Mouse (Mus musculus): ENCODE results near the gene Dync1i2. TPM values are rescaled to one million over a fixed set of nuclear protein-coding genes. Genes with fewer than 3 reads are reported as not detected.

Dync1i2 gene
- polyA plus RNA-seq, 1 experiment, result 130 TPM

DNA sequence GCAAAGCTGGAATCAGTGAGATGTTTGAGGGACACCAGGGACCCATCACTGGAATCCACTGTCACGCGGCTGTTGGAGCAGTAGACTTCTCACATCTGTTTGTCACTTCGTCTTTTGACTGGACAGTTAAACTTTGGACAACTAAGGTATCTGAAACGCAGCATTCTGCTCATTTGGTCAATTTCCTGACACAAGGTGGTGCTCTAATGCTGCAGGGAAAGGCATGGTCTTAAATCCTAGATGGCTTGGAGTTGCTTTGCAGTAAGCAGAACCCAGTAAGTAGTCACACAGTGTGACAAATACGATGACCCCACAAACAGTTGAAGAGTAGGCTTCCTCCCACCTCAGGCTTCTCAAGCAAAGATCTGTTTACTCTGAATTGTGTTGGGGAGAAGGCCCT, 39.3 kb downstream of the Dync1i2 start:
- H3K4me3 ChIP-seq (replicated peaks; ENCODE audit: insufficient read depth, low read depth, low read length), result no peak overlapping the region
- no peak overlapping the region for H3K27ac ChIP-seq (ENCODE audit: insufficient read depth, low read length)
- H3K27me3 ChIP-seq (ENCODE audit: control insufficient read depth, insufficient read depth, low read length), result no peaks in the 10 kb centered on the region
- no peak for DNase-seq
- WGBS, result 62% methylated on average over 5 of the region's 5 CpGs
- H3K4me1 ChIP-seq (ENCODE audit: control insufficient read depth, insufficient read depth, low read length), result no peaks in the 10 kb centered on the region; the same call in 1 of the 2 replicates
- TF ChIP-seq CTCF (IDR thresholded peaks at IDR 0.05; ENCODE audit: borderline replicate concordance, insufficient read depth, low read depth, low read length), result no peak
- no peak for TF ChIP-seq POLR2A (IDR thresholded peaks at IDR 0.05; ENCODE audit: borderline replicate concordance, insufficient read depth, low read length)

DNA sequence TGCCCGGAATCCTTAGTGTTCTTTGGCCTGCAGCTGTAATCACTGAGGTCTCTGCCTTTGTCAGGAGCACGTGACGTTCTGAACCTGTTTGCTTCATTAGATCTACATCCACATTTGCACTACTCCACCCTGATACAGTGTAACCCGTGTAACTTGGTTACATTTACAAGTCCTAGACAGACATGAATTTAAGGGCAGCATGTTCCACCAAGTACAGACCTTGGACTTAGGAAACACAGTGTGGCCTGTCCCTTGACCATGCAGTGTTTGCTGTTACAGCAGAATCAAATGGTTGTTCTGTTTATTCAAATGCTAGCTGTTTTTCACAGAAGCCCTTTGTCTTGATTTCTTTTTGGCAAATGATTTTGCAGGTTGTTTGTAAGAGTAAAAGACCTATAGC, 43.3 kb downstream of the Dync1i2 start:
- Histone ChIP-seq H3K27ac (ENCODE audit: insufficient read depth, low read length) (no peak overlapping the region), H3K4me3 (replicated peaks; ENCODE audit: insufficient read depth, low read depth, low read length) (no peak overlapping the region), H3K4me1 (ENCODE audit: control insufficient read depth, insufficient read depth, low read length) (no peaks in the 10 kb centered on the region), H3K27me3 (ENCODE audit: control insufficient read depth, insufficient read depth, low read length) (no peaks in the 10 kb centered on the region)
- TF ChIP-seq POLR2A (IDR thresholded peaks at IDR 0.05; ENCODE audit: borderline replicate concordance, insufficient read depth, low read length) (no peak), CTCF (IDR thresholded peaks at IDR 0.05; ENCODE audit: borderline replicate concordance, insufficient read depth, low read depth, low read length) (no peak)
- 79% methylated on average over 4 of the region's 4 CpGs for WGBS
- DNase-seq, result no peak

DNA sequence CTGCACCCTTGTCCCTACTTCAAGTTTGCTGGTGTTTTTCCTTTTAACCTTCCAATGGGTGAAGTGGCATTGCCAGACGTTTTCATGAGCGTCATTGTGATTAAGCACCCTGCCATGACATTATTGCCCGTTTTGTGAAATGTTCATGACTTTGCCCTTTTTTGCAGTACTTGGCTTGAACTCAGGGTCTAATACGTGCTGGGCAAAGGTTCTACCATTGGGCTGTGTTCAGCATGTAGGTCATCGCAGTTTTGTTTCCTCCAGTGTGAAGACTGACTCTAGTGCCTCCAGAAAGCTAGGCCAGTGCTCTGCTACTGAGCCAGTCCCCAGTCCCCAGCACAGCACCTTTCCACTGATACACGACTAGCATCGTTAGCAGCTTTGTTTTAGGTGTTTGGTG, 45.1 kb downstream of the Dync1i2 start:
- WGBS, result 76% methylated on average over 7 of the region's 7 CpGs
- no peak overlapping the region for H3K27ac ChIP-seq (ENCODE audit: insufficient read depth, low read length)
- H3K4me1 ChIP-seq (ENCODE audit: control insufficient read depth, insufficient read depth, low read length), result no peaks in the 10 kb centered on the region
- no peak overlapping the region for H3K4me3 ChIP-seq (replicated peaks; ENCODE audit: insufficient read depth, low read depth, low read length)
- no peak for DNase-seq
- TF ChIP-seq CTCF (IDR thresholded peaks at IDR 0.05; ENCODE audit: borderline replicate concordance, insufficient read depth, low read depth, low read length), result no peak
- TF ChIP-seq POLR2A (IDR thresholded peaks at IDR 0.05; ENCODE audit: borderline replicate concordance, insufficient read depth, low read length), result no peak
- H3K27me3 ChIP-seq (ENCODE audit: control insufficient read depth, insufficient read depth, low read length), result no peaks in the 10 kb centered on the region

DNA sequence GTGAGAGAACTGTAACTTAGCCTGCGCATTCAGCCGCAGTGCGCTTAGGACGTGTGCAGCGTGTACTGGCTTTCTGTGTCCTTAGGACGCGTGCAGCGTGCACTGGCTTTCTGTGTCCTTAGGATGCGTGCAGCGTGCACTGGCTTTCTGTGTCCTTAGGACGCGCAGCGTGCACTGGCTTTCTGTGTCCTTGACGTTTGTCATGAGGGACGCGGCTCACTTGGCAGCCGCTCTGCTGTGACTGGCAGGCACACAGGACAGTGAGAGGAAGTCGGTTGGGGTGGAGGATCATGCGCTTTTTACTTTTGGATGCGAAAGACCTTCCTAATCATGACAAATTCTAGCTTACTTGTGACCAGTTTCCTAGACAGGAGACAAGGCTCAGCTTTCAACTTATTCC, 53.1 kb downstream of the Dync1i2 start:
- no peak for DNase-seq
- no peak overlapping the region for H3K27ac ChIP-seq (ENCODE audit: insufficient read depth, low read length)
- no peaks in the 10 kb centered on the region for H3K27me3 ChIP-seq (ENCODE audit: control insufficient read depth, insufficient read depth, low read length)
- WGBS, result 70% methylated on average over 20 of the region's 20 CpGs
- no peak overlapping the region for H3K4me3 ChIP-seq (replicated peaks; ENCODE audit: insufficient read depth, low read depth, low read length)
- peaks cover 3% of the 10 kb centered on the region; the same call in 1 of the 2 replicates for H3K4me1 ChIP-seq (ENCODE audit: control insufficient read depth, insufficient read depth, low read length)
- no peak for TF ChIP-seq CTCF (IDR thresholded peaks at IDR 0.05; ENCODE audit: borderline replicate concordance, insufficient read depth, low read depth, low read length)
- no peak for TF ChIP-seq POLR2A (IDR thresholded peaks at IDR 0.05; ENCODE audit: borderline replicate concordance, insufficient read depth, low read length)

DNA sequence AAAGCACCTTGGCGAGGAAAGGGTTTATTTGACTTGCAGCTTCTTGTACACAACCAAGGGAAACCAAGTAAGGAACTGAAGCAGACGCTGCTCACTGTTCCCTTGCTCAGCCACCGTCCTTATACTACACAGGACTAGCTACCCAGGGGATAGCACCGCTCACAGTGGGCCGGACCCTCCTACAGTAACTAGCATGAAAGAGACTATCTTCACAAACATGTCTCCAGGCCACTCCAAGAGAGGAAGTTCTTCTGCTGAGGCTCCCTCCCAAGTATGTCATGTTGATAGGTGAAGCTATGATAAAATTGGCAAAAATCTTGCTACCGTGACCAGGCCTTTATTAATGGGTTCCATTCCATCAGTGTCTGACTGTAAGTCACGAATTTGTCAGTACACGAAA, 57.2 kb downstream of the Dync1i2 start:
- DNase-seq, result no peak
- whole genome bisulfite sequencing, result 95% methylated on average over 8 of the region's 8 CpGs
- Histone ChIP-seq H3K4me1 (ENCODE audit: control insufficient read depth, insufficient read depth, low read length) (peaks cover 3% of the 10 kb centered on the region; the same call in 1 of the 2 replicates), H3K27ac (ENCODE audit: insufficient read depth, low read length) (no peak overlapping the region), H3K4me3 (replicated peaks; ENCODE audit: insufficient read depth, low read depth, low read length) (no peak overlapping the region), H3K27me3 (ENCODE audit: control insufficient read depth, insufficient read depth, low read length) (no peaks in the 10 kb centered on the region)
- no peak for TF ChIP-seq CTCF (IDR thresholded peaks at IDR 0.05; ENCODE audit: borderline replicate concordance, insufficient read depth, low read depth, low read length)

DNA sequence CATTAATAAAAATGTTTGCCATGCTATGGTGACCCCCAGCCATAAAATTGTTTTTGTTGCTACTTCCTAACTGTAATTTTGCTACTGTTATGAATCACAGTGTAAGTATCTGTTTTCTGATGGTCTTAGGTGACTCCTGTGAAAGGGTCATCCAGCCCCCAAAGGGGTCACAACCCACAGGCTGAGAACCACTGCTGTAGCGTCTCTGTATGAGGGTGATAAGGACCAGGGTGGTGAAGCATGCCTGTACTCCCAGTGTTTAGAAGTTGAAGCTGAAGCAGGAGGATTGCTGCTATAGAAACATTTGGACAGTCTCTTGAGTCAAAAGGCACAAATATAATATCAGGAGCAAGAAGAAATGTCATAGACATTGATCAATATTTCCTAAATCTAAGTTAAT, 57.8 kb downstream of the Dync1i2 start:
- WGBS, result 77% methylated on average over 1 of the region's 1 CpGs
- no peak for TF ChIP-seq CTCF (IDR thresholded peaks at IDR 0.05; ENCODE audit: borderline replicate concordance, insufficient read depth, low read depth, low read length)
- TF ChIP-seq POLR2A (IDR thresholded peaks at IDR 0.05; ENCODE audit: borderline replicate concordance, insufficient read depth, low read length), result no peak

DNA sequence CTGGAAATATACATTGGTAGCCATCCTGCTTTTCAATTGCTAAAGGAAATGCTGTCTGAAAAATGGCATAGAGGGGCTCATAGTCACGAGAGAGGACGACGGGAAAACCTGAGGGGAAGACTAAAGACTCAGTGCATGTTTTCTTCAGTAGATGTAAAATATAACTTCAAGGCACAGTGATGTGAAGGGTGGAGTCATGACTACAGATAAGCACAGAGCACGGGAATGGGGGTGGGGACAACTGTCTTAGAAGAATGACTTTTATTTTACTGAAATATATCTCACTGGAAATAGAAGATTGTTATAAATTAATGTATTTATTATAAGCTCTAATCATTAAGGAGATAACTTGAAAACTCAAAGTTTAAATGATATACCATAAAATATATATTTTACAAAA, 58.6 kb downstream of the Dync1i2 start:
- DNase-seq, result no peak
- 78% methylated on average over 4 of the region's 4 CpGs for WGBS
- H3K4me1 ChIP-seq (ENCODE audit: control insufficient read depth, insufficient read depth, low read length), result no peaks in the 10 kb centered on the region
- H3K27ac ChIP-seq (ENCODE audit: insufficient read depth, low read length), result no peak overlapping the region
- TF ChIP-seq CTCF (IDR thresholded peaks at IDR 0.05; ENCODE audit: borderline replicate concordance, insufficient read depth, low read depth, low read length) (no peak), POLR2A (IDR thresholded peaks at IDR 0.05; ENCODE audit: borderline replicate concordance, insufficient read depth, low read length) (no peak)
- no peak overlapping the region for H3K4me3 ChIP-seq (replicated peaks; ENCODE audit: insufficient read depth, low read depth, low read length)
- no peaks in the 10 kb centered on the region for H3K27me3 ChIP-seq (ENCODE audit: control insufficient read depth, insufficient read depth, low read length)

More for the DNA sequence above, 57.8 kb downstream of the Dync1i2 start:
- Histone ChIP-seq H3K4me3 (replicated peaks; ENCODE audit: insufficient read depth, low read depth, low read length) (no peak overlapping the region), H3K27me3 (ENCODE audit: control insufficient read depth, insufficient read depth, low read length) (no peaks in the 10 kb centered on the region), H3K27ac (ENCODE audit: insufficient read depth, low read length) (no peak overlapping the region), H3K4me1 (ENCODE audit: control insufficient read depth, insufficient read depth, low read length) (peaks cover 3% of the 10 kb centered on the region; the same call in 1 of the 2 replicates)
- DNase-seq, result no peak

DNA sequence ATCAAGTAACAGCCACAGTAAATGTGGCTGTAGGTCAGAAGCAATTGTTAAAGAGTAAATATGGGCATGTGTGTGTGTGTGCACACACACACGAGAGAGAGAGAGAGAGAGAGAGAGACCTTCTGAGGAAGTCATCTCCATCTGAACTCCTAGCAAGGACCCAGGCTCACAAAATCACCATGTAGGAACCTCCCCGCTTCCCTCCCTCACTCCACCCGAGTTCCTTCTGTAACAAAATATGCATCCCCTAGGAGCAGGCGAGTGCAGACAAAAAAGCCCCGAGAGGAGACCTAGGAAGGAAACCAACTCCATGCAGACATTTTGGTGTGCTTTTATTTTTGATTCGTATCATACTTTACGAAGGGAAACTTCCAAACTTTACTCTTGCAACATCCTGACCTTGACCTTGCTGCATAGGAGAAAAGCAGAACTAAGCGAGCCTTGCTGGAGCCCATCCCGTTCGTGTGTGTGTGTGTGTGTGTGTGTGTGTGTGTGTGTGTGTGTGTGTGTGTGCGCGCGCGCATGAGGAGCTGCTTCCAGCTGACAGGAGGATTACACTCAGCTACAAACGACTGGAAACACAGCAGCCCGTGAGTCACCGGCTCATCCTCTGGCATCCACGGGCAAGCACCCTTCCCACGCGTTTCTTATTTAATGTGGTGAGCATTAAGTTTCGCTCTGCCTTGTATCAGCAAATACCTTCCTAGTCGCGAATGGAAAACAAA, 62.6 kb downstream of the Dync1i2 start:
- no peak for DNase-seq
- WGBS, result 71% methylated on average over 23 of the region's 23 CpGs
- Histone ChIP-seq H3K27me3 (ENCODE audit: control insufficient read depth, insufficient read depth, low read length) (no peaks in the 10 kb centered on the region), H3K4me3 (replicated peaks; ENCODE audit: insufficient read depth, low read depth, low read length) (no peak overlapping the region), H3K27ac (ENCODE audit: insufficient read depth, low read length) (no peak overlapping the region), H3K4me1 (ENCODE audit: control insufficient read depth, insufficient read depth, low read length) (peaks cover 5% of the 10 kb centered on the region)
- TF ChIP-seq POLR2A (IDR thresholded peaks at IDR 0.05; ENCODE audit: borderline replicate concordance, insufficient read depth, low read length) (no peak), CTCF (IDR thresholded peaks at IDR 0.05; ENCODE audit: borderline replicate concordance, insufficient read depth, low read depth, low read length) (no peak)
